Mouse (Mus musculus): ENCODE data around the gene Stxbp4.

The Stxbp4 gene

DNA sequence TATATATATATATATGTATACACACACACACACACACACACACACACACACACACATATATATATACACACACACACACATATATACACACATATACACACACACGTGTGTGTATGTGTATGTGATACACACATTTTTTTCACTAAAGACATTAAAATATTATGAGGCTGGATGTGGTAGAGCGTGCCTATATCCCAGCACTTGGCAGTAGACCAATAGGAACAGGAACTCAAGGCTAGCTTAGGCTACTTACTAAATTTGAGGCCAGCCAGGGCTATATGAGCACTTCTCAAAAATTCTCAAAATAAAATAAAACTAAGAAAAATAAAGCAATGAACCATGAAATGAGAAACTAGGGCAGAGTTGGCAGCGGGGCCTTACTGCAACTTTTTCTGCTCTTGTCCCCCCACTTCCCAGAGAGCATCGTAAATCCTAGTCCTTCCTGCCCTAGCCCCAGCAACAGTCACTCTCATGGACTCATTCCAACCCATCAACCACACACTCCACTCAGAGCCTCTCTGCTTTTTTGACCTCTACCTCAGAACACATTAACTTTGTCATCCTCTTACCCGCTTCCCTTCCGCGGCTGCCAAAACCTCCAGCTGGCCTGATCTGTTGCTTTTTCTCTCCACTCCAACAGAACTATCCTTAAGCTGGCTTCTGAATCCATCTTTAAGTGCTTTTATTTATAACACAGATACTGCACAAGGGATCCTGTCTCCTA, 60.7 kb downstream of the Stxbp4 start:
- in situ Hi-C loops (cut with MboI; ENCODE audit: low pct_unique_long_range_greater_than_20kb in 1 of 2, low sequenced_read_pairs in 2 of 2, unreplicated experiment in 1 of 2) = no loop called here

DNA sequence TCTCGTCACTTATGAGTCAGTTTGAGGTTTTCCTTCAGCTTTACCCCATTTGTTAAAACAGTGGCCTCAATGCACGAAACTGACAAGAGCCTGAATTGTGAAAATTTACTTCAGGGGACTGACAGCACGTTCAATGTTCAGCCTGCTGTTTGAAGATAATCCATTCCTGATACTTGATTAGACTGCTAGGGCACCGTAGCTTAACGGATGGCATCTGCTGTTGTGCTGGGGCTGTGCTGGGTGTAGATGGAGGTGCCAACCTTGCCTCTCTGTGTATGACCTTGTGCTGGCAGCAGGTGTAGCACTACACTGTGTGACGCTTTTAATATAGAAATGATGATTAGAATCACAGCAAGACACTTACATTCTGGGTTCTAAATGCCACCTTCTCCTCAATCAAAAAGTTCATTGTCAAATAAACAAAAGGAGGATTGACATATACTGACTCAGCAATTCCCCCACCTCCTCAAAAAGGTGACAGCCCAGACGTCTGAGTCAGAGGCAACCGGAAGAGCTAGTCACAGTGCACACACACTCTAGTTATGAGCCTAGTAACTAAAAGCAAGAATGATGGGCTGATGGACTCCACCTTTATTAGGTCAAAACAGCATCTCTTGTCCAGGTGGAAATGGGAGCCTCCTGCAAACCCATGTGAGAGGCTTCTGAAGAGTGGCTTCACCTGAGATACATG, 61.5 kb downstream of the Stxbp4 start:
- in situ Hi-C loops (cut with MboI; ENCODE audit: low pct_unique_long_range_greater_than_20kb in 1 of 2, low sequenced_read_pairs in 2 of 2, unreplicated experiment in 1 of 2) = no loop called here

DNA sequence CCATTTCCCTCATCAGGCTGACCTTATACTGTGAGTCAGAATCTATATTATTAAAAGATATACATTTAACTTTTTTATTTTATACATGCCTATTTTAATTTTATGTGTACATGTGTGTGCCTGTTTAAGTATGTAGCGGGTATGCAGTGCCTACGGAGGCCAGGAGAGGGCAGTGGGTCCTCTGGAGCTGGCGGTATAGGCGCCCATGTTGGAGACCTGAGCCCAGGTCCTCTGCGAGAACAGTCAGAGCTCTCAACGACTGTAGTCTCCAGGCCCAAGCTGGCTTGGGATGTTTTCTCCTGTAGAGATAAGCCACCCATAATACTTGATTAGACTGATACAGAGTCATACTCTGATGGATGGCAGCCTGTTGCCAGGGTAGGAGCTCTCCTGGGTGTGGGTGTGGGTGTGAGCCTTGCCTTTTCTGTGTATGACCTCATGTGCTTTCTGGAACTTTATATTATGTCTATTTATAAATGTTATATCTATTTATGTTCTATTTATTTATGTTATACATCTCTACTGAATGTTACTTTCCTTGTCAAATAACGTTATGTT, 62.3 kb downstream of the Stxbp4 start:
- in situ Hi-C loops (cut with MboI; ENCODE audit: low pct_unique_long_range_greater_than_20kb in 1 of 2, low sequenced_read_pairs in 2 of 2, unreplicated experiment in 1 of 2) = no loop called here

- in situ Hi-C loops (cut with MboI; ENCODE audit: low pct_unique_long_range_greater_than_20kb in 1 of 2, low sequenced_read_pairs in 2 of 2, unreplicated experiment in 1 of 2) = no loop called here
Measured at GRCm38 (mm10) chr11:90570646-90571259, 67.1 kb downstream of the Stxbp4 start.

GRCm38 (mm10) chr11:90558359-90559047, 79.4 kb downstream of the Stxbp4 start:
- in situ Hi-C loops (cut with MboI; ENCODE audit: low pct_unique_long_range_greater_than_20kb in 1 of 2, low sequenced_read_pairs in 2 of 2, unreplicated experiment in 1 of 2) = no loop called here

DNA sequence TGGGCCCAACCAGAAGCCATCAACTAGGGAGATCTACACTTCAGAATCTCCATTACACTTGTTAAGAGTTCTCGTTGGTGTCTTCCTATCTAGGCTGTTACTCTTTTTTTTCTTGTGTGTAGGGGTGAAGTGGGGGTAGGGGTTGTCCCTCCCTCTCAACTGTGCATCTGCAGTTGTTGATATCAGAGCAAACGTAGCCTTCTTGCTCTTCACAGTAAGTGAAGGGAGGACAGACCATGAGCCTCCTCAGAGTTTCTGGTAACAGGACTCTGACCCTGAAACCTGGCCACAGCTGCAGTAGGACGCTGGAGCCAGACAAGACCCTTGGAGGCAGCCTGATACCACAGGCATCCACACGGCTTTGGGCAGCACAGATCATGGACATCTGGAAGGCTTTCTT, 81.4 kb downstream of the Stxbp4 start:
- in situ Hi-C loops (cut with MboI; ENCODE audit: low pct_unique_long_range_greater_than_20kb in 1 of 2, low sequenced_read_pairs in 2 of 2, unreplicated experiment in 1 of 2) = no loop called here

DNA sequence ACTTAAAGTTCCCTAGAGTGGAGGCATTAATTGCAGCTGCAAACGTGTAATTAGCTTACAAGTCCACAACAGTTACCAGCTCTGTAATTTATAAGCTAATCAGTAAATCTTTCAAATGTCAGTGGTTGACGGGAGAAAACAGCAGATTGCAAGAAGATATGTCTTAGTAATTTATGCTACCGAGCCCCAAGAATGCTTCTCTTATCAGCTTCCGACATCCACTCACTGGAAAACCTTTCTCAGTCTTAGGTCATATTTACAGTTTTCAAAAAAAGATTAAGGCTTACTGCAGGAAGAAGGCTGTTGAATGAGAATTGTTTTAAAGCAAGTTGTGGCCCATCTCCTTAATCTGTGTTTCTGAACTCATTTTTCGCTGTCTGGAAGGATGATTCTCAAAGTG, 83.9 kb downstream of the Stxbp4 start:
- in situ Hi-C loops (cut with MboI; ENCODE audit: low pct_unique_long_range_greater_than_20kb in 1 of 2, low sequenced_read_pairs in 2 of 2, unreplicated experiment in 1 of 2) = no loop called here

DNA sequence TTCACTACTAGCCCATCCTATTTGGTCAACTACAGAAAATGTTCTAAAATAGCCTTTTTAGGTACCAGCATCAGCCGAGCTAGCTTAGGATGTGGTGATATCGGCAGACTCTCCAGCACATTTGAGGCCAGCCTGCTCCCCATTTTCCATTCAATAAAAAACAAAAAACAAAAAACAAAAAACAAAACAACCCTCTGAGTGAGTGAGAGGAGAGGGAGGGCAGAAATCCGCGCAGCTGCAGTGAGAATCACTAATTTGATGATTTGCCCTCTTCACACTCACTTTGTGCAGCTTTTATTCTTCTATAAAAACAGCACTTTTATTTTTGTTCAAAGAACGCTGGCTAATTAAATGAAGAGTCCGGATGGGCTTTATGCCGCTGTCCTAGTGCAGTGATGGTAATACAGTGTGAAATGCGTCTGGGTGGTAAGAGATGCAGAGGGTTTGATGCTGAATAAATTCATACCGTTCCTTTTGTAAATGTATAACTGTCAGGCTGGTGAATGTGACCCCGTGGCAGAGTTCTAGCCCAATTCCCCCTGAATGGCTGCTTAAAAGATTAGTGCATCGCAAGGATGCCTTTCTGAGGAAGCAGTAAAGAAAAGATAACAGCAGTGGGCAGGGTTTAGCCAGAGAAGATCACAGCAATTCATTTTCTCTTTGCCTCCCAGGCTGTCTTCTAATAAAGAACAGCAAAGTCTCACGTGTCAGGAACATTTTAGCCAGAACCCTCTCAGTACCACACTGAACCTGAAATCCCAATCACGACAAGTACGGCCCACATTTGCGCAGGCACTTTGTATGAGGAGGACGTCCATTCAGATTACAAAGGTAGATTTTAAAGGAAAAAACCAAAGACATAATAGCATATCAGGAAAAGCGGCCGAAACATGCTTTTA, 85.3 kb downstream of the Stxbp4 start:
- in situ Hi-C loops (cut with MboI; ENCODE audit: low pct_unique_long_range_greater_than_20kb in 1 of 2, low sequenced_read_pairs in 2 of 2, unreplicated experiment in 1 of 2) = no loop called here

DNA sequence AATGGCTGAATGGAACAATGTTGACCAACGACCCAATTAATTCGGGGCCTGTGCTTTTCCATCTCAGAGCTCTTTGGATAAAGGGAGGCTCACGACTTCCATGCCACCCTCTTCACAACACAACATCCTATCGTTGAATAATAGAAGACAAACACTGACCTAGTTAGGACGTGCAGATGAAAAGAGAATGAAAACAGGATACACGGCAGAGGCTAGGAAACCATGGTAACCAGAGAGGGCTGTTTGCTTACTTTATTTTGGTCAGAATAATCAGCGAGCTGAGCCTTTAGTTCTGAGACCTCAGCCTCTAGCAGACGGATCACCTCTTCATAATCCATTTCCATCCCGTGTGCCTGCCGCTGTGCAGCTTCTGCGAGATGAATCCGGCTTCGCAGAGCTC, 89.3 kb downstream of the Stxbp4 start:
- in situ Hi-C loops (cut with MboI; ENCODE audit: low pct_unique_long_range_greater_than_20kb in 1 of 2, low sequenced_read_pairs in 2 of 2, unreplicated experiment in 1 of 2) = no loop called here

- in situ Hi-C loops (cut with MboI; ENCODE audit: low pct_unique_long_range_greater_than_20kb in 1 of 2, low sequenced_read_pairs in 2 of 2, unreplicated experiment in 1 of 2) = no loop called here
Measured at GRCm38 (mm10) chr11:90538636-90539263, 99.1 kb downstream of the Stxbp4 start.

GRCm38 (mm10) chr11:90525311-90525710, 112.6 kb downstream of the Stxbp4 start:
- in situ Hi-C loops (cut with MboI; ENCODE audit: low pct_unique_long_range_greater_than_20kb in 1 of 2, low sequenced_read_pairs in 2 of 2, unreplicated experiment in 1 of 2) = no loop called here

GRCm38 (mm10) chr11:90521040-90521439, 116.8 kb downstream of the Stxbp4 start:
- in situ Hi-C loops (cut with MboI; ENCODE audit: low pct_unique_long_range_greater_than_20kb in 1 of 2, low sequenced_read_pairs in 2 of 2, unreplicated experiment in 1 of 2) = no loop called here

GRCm38 (mm10) chr11:90517750-90518149, 120.1 kb downstream of the Stxbp4 start:
- in situ Hi-C loops (cut with MboI; ENCODE audit: low pct_unique_long_range_greater_than_20kb in 1 of 2, low sequenced_read_pairs in 2 of 2, unreplicated experiment in 1 of 2) = no loop called here

- in situ Hi-C loops (cut with MboI; ENCODE audit: low pct_unique_long_range_greater_than_20kb in 1 of 2, low sequenced_read_pairs in 2 of 2, unreplicated experiment in 1 of 2) = no loop called here
Measured at GRCm38 (mm10) chr11:90512538-90513219, 125.2 kb downstream of the Stxbp4 start.

DNA sequence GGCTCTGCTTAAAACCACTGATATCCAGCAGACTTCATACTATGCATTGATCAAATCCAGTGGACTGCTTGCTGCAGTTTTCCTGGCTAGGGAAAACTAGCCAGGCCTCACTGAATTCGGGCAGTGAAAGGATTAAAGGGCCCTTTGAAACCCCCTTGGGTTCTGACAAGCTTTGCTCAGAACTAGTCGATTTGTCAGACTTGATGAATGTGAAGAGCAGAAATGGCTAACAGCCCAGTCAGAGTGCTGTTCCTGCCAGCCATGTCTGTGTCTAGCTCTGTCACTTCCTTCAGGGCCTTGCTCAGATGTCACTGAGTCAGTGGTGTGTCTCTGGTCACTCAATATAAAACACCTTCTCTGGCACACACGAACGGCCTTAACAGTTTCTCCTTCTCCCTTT, 136.0 kb downstream of the Stxbp4 start:
- in situ Hi-C loops (cut with MboI; ENCODE audit: low pct_unique_long_range_greater_than_20kb in 1 of 2, low sequenced_read_pairs in 2 of 2, unreplicated experiment in 1 of 2) = no loop called here

DNA sequence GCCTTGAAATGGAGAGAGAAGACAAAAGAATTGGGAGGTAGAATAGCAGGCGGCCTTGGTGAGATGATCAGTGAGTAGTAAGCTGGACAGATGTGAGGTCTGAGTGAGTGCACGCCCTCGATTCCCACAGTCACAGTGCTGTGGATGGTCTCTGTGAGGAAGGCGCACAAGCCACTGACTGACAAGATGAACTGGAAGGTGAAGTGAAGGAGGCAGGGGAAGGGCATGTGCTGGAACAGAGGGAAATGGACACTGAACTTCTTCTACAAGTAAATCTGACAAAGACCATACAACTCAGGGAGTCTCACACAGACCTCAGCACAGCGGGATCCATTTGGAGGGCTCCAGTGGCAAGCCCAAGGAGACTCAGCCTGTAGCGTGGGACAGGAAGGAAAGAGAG, 138.0 kb downstream of the Stxbp4 start:
- in situ Hi-C loops (cut with MboI; ENCODE audit: low pct_unique_long_range_greater_than_20kb in 1 of 2, low sequenced_read_pairs in 2 of 2, unreplicated experiment in 1 of 2) = no loop called here

DNA sequence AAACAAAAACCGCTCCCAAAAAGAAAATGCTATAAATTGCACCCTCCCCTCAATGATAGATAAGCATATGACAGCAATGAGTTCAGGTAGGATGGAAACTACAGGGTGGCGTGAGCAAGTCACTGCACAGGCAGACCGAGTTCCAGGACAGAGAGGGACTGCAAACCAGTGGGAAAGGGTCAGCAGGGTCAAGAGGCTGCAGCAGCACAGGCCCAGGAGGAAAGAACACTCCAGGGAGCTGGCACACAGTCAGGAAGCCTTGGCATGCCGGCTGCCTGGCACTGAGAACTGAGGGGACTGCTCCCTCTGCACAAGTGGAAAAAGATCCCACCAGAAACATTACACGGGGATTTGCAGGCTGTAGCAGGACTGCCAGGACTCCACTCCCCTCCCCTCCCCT, 139.4 kb downstream of the Stxbp4 start:
- in situ Hi-C loops (cut with MboI; ENCODE audit: low pct_unique_long_range_greater_than_20kb in 1 of 2, low sequenced_read_pairs in 2 of 2, unreplicated experiment in 1 of 2) = no loop called here
